8 mouse cellular contexts compared by ENCODE assay signal in genomic region chr10:76963997-76964396, GRCm38 (mm10). TPM values are rescaled to one million over a fixed set of nuclear protein-coding genes. Genes with fewer than 3 reads are reported as not detected.
DNase-seq lines count a peak whose midpoint lies in the region; ATAC-seq and TF ChIP-seq lines count a peak whose summit lies in the region.

No protein-coding gene starts in this region.

- H3K4me2 ChIP-seq in heart, embryonic 15.5 days, result no peak overlapping the region
- no peak overlapping the region for H3K4me2 ChIP-seq in limb, embryonic 14.5 days (replicated peaks; ENCODE audit: low read depth, low read length, severe bottlenecking)

- DNase-seq in adrenal gland, postnatal 10 days, result peak; percentile 16
- DNase-seq in adrenal gland, adult 18-20 months (ENCODE audit: low spot score in 2 of 2), result no peak
- peak; percentile 17 to 50 for DNase-seq in adrenal gland, postnatal 36 days
- peak; percentile 9 for DNase-seq in limb, embryonic 14.5 days (ENCODE audit: low spot score)
- DNase-seq in spleen, adult 18-20 months, result no peak

- H3K4me3 ChIP-seq in heart, embryonic 15.5 days, result no peak overlapping the region
- H3K4me3 ChIP-seq in limb, embryonic 14.5 days (replicated peaks; ENCODE audit: low read length), result no peak overlapping the region

- no peak overlapping the region for H3K9ac ChIP-seq in heart, embryonic 15.5 days
- no peak overlapping the region for H3K9ac ChIP-seq in limb, embryonic 14.5 days (ENCODE audit: low read depth, low read length, severe bottlenecking)

- no peaks in the 10 kb centered on the region for H3K27me3 ChIP-seq in heart, embryonic 15.5 days
- no peaks in the 10 kb centered on the region for H3K27me3 ChIP-seq in limb, embryonic 14.5 days (ENCODE audit: control insufficient read depth, insufficient read depth, low read length)

- 14% methylated on average over 9 of the region's 9 CpGs for WGBS in heart, embryonic 15.5 days
- WGBS in limb, embryonic 14.5 days, result 19% methylated on average over 9 of the region's 9 CpGs

- no peaks in the 10 kb centered on the region for H3K36me3 ChIP-seq in heart, embryonic 15.5 days
- H3K36me3 ChIP-seq in limb, embryonic 14.5 days (ENCODE audit: control insufficient read depth, insufficient read depth, low read length), result no peaks in the 10 kb centered on the region

- ATAC-seq in heart, embryonic 15.5 days (replicated peaks; ENCODE audit: insufficient number of reproducible peaks, insufficient read depth, low FRiP score, low read depth), result no peak
- no peak for ATAC-seq in limb, embryonic 14.5 days (ENCODE audit: low FRiP score, low read depth)
- ATAC-seq in monocyte, adult 5-6 weeks (replicated peaks; ENCODE audit: insufficient number of reproducible peaks, low FRiP score, low TSS enrichment, poor library complexity, severe bottlenecking), result no peak
- ATAC-seq in megakaryocyte progenitor cell, adult 5-6 weeks (replicated peaks; ENCODE audit: poor library complexity), result no peak

- H3K4me1 ChIP-seq in heart, embryonic 15.5 days (replicated peaks), result peaks cover 34% of the 10 kb centered on the region
- H3K4me1 ChIP-seq in limb, embryonic 14.5 days (ENCODE audit: control insufficient read depth, insufficient read depth, low read length), result peaks cover 20% of the 10 kb centered on the region

- H3K9me3 ChIP-seq in heart, embryonic 15.5 days (replicated peaks), result no peaks in the 10 kb centered on the region
- H3K9me3 ChIP-seq in limb, embryonic 14.5 days (ENCODE audit: control insufficient read depth, low read length), result no peaks in the 10 kb centered on the region

- TF ChIP-seq POLR2A in limb, embryonic 14.5 days (IDR thresholded peaks at IDR 0.05; ENCODE audit: borderline replicate concordance, extremely low read depth, insufficient read depth, insufficient read length), result no peak

- 0 out of 2 replicates have a peak overlapping the region, but pooled peaks have one; percentile 25 for H3K27ac ChIP-seq in heart, embryonic 15.5 days
- H3K27ac ChIP-seq in limb, embryonic 14.5 days (replicated peaks; ENCODE audit: low read depth, low read length), result no peak overlapping the region

RNA-seq across cellular contexts. Expression of gene Pcbp3, which starts 2.3 kb away (rescaled TPM):
- 10 to 100 TPM; 35.4 to 48.2 TPM for total RNA-seq in adrenal gland, postnatal 10 days (2021)
- 10 to 100 TPM; 26.2 to 38.9 TPM for total RNA-seq in adrenal gland, adult 18-20 months (2021)
- total RNA-seq in adrenal gland, postnatal 36 days (2021), result 10 to 100 TPM; 22.9 to 32.9 TPM
- 9.4 and 18.0 TPM in 2 replicates for polyA plus RNA-seq in heart, embryonic 15.5 days (2015; fragmentation: Nextera tagmentation; extraction: Ambion mirVana)
- polyA plus RNA-seq in limb, embryonic 14.5 days (2012; rRNA removed), result 16.4 and 20.1 TPM in 2 replicates
- polyA plus RNA-seq in limb, embryonic 14.5 days (2014; fragmentation: Nextera tagmentation; extraction: Ambion mirVana), result 10.6 and 11.5 TPM in 2 replicates
- 2.2 to 2.6 TPM (median 2.5 TPM) in 3 replicates for total RNA-seq in monocyte, adult 5-6 weeks (2017)
- total RNA-seq in megakaryocyte progenitor cell, adult 5-6 weeks (2015), result 5.9 and 10.9 TPM in 2 replicates
- total RNA-seq in megakaryocyte progenitor cell, adult 5-6 weeks (2017), result 6.9 and 7.4 TPM in 2 replicates

Comparison
In these comparisons a context has a peak if more than half of its experiments do, and no peak if none do; other contexts are left out.
1. DNase-seq: peak in adrenal gland, postnatal 10 days (single experiment), adrenal gland, postnatal 36 days (2 of 2) and limb, embryonic 14.5 days (single experiment); none in adrenal gland, adult 18-20 months (0 of 2) and spleen, adult 18-20 months (0 of 2).